Mouse (Mus musculus) fat pad, adult 2 months (tissue): Measurements from ENCODE around the gene C1rl.
A peak's percentile ranks its signal among the peaks of the same experiment; 100 is the strongest.

Source experiments
- DNase-seq: peaks from one replicate; pipeline ENCODE4 v3.0.0-alpha.2; 2011; ENCODE audit warnings: low read depth, low spot score; ENCODE audit errors: extremely low read depth

C1rl gene

DNA sequence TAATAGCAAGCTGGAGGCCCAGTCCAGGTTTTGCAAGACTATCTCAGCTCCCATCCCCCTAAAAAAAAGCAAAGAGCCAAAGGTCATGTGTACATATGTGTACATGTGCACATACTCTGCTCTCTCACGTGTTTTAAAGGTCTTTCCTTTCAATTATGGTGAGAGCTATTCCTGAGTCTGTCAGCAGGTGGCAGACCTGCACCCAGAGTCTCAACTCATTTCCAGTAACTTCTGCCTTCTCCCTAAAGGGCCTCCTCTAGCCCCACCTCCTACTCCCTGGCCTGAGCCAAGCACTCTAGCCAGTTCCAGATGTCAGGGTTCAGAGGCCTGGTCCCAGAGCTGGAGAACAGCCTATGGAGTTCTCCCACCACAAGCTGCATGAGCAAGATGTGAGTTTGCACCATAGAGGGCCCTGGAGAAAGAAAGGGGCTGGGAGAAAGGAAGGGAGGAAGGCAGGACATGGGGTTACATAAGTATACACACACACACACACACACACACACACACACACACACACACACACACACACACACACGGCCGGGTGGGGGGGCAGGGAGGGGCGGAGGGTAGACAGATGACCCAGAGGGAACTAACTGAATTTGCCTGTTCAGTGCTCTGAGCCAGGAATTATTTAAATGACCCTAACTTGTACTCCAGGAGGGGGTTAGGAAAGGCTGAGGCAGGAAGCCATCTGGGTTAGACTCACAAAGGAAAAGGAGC, at the start of gene C1rl:
Gene C1rl (plus strand): TSS at position 272 of the 720 bp plus-strand sequence.
- no peak for DNase-seq

GRCm38 (mm10) chr6:124443338-124443737, 49.6 kb upstream of the C1rl start:
- DNase-seq, result no peak

- DNase-seq, result no peak
Observed at GRCm38 (mm10) chr6:124446024-124446423, 46.9 kb upstream of the C1rl start.

GRCm38 (mm10) chr6:124446459-124446858, 46.5 kb upstream of the C1rl start:
- DNase-seq, result no peak

DNA sequence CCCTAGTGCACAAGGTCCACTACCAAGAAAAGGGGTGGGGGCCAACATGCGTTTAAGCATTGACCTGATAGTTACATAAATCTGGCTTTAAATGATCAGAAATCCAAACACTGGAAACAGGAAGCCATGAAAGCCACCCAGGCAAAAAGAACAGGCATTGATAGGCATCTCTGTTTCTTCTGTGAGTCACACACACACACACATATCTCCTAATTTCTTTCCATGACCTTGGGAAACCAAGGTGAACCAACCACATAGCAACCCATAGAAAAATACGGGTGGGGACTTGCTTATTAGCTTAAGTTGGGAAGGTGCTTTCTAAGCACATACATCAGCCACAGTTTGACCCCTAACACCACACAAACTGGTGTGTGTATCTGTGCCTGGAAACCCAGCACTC, 45.6 kb upstream of the C1rl start:
- no peak for DNase-seq

DNA sequence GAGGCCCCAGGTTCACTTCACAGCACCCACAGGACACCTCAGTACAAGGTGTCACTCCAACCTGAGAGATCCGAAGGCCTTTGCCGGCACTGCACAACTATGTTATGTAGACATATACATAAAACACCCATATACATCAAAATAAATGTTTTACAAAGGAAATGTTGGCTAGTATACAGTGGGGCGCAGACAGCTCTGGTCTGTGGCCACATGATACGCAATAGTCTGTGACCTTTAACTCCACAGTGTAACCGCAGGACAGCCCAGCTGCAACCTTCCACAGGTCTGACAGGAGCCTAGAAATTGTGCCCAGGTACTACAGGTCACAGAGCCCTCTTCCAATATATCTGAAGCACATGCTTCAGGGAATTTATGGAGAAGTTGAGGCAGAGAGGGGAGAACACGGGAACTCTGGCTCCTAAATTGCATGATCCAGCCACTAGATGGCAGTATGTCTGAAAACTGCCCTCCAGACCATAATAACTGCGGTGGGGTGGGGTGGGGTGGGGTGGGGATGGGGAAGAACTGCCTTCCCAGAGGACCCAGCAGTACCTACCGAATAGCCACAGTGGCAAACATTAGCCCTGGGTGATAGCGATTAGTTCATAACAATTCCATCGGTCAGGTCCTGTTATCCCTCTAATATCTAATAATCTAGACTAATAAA, 44.6 kb upstream of the C1rl start:
- DNase-seq, result no peak

- DNase-seq, result no peak
Observed at GRCm38 (mm10) chr6:124448959-124449667, 43.8 kb upstream of the C1rl start.

DNA sequence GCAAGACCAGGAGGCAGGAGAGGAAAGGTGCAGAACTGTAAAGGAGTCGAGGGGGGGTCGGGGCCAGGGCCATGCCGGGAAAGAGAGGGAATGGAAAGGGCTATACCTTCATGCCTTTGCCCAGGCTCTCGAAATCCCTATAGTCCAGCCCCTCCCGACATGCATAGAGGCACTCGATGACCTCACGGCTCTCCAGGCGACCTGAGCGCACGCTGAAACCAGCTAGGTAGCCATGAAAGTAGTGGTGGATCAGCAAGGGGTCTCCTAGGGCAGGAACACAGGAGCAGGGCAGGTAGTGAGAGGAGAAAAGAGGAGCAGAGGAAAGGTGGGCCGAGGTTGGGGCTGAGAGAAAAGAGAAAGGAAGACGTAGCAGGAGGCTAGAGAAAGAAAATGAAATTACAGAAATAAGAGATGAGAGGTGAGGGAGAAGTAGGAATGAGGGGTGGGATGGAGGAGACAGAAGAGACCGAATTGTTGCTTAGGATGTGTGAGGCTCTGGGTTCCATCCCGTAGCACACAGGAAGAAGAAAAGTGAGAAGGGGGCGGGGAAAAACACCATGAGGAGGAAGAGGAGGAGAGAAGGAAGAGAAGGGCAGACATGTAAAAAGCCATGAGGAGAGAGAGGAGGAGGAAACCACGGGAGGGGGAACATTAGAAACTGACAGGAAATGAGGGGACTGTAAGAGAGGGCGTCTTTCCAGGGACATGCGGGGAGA, 43.1 kb upstream of the C1rl start:
- DNase-seq, result no peak

DNA sequence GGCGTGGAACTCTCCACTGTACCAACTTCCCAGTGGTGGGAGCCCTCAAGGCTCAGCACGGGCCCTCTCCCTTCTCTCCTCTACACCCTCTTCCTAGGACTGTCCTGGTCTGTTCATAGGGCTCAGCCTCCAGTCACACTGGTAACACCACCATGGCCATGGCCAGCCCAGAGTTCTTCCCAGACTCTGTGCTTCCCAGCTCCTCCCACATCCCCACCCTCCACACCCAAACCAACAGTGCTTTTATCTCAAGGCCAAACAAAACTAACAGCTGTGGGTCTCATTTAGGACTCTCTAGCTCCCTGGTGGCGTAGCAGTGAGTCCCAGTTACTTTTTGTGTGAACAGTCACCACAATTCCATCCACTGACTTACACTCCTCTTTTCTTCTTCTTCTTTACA, 40.9 kb upstream of the C1rl start:
- DNase-seq, result no peak

DNA sequence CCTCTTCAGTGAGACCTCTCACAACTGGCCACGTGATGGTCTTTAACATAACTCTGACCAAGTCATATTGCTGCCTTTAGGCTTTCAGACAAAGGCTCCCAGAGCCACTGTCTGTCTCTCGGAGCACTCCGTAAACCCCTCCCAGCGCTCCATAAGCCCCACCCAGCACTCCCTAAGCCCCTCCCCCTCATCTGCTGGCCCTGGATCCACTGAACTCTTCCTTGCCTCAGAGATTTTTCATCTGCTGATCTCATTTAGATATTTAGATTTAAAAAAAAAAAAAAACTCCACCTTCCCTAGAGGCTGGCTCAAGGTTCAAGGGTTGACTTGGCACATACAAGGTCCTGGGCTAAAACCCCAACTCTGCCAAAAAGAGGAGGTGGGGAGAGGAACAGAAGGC, 39.2 kb upstream of the C1rl start:
- DNase-seq, result no peak

- no peak for DNase-seq
Observed at GRCm38 (mm10) chr6:124456243-124456642, 36.7 kb upstream of the C1rl start.

GRCm38 (mm10) chr6:124457827-124458226, 35.1 kb upstream of the C1rl start:
- no peak for DNase-seq

DNA sequence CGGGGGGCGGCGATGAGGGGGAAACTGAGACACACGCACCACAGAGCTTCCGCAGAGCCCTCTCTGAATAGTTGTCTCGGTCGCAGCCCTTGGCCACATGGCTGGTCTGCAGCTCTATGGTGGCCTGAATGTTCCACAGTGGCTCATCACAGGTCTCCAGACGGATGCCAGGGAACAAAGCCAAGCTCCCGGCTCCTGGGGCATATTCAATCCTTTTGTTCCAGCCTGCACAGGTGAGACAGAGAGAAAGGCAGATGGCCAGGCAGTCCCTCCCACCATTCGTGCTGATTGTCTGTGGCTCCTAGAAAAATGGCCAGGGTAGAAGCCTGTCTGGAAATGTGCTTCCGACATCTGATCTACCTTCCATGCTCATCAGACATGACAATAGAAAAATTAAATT, 34.4 kb upstream of the C1rl start:
- DNase-seq, result peak; percentile 28

DNA sequence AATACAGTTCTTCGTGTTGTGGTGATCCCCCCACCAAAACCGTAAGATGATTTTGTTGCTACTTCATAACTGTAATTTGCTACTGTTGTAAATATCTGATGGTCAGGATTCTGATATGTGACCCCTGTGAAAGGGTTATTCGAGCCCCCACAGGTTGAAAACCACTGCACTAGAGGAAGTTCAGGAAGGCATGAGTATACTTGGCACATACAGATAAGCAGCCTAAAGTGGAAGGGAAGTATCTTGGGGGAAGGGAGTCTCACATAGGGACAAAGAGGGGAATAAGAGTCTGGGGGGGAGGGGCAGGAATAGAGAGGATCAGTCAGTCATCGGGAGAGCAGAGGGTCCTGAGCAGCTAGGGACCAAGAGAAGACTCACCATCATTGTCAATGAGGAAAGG, 33.5 kb upstream of the C1rl start:
- no peak for DNase-seq

- DNase-seq, result no peak
Observed at GRCm38 (mm10) chr6:124463881-124464291, 29.0 kb upstream of the C1rl start.

DNA sequence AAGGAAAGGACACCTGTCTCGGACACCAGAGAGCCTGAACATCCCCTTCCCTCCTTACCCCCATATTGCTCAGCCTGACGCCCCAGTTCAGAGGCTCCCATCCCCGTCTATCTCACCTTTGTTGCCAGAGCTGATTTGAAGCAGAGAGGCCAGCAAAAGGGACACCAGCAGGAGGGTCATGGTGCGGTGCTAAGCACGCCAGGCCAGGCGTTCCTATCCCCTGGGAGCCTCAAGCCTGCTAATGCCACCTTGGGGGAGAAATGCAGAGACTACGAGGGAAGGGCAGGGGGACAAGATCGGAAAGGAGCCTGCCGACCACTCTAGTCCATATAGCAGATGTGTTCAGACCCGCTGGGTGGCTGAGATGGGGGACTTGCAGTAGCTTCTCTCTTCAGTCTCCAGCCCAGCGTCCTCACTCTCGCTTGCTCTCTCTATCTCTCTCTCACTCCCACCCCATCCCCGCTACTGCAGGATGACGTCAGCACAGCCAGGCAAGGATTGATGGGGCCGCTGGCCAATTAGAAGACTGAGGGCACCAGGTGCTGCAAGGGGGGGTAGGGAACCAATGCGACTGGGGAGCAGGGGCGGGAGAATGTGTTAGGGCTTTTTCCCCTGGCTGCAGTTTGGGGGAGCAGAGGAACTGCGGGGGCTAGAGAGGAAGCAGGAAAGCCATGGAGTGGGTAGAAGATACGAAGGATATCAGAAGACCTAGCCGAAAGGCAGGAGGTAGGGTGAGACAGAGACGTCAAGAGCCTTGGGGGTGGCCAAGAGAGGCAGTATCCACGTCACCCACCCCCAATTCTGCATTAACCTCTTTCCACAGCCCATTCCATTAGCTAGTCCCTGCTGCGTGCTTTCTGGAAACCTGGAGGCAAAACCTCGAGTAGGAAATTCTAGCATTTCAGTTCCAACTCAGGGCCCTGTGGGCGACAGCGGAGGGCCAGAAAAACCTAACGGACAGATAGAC, 28.3 kb upstream of the C1rl start, which contains the start of gene Clstn3:
Gene Clstn3 (minus strand): TSS at position 490 of the 967 bp plus-strand sequence.
- no peak for DNase-seq

GRCm38 (mm10) chr6:124465299-124465698, 27.6 kb upstream of the C1rl start:
- no peak for DNase-seq

DNA sequence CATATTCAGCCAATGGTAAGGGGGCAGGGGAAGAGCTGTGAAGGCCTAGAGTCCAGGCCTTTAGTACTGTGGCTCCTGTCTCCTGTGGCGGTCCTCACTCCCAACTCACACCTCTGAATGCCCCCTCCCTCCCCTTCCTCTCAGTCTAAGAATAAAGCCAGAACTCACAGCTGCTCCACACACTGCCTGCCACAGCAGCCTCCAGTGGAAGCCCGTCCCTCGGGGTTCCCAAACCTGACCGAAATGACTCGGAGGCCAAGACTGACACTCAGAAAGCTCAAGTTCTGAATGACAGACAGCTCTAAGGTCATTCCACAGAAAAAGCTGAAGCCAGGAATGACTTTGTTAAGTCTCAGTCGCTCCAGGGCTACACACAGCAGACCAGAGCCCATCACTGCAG, 27.2 kb upstream of the C1rl start:
- DNase-seq, result no peak

GRCm38 (mm10) chr6:124471121-124471520, 21.8 kb upstream of the C1rl start:
- no peak for DNase-seq
